Mouse (Mus musculus) activated CD4-positive, CD25-positive, alpha-beta regulatory T cell, adult 4 months (primary cell): ENCODE measurements around the gene Slc25a40. TPM values are rescaled to one million over a fixed set of nuclear protein-coding genes. Genes with fewer than 3 reads are reported as not detected.

Experiments
- ATAC-seq: one replicate; pipeline ENCODE4 v1.8.0; 2017
- polyA plus RNA-seq, 2 experiments: library from polyadenylated mRNA; unstranded; fragments of 100-300 nt; shearing (Covaris generic); gene quantifications; one replicate each; pipeline ENCODE4 v1.2.1; 2017

Gene Slc25a40
- 10 to 100 TPM; 20.6 to 24.7 TPM for polyA plus RNA-seq

DNA sequence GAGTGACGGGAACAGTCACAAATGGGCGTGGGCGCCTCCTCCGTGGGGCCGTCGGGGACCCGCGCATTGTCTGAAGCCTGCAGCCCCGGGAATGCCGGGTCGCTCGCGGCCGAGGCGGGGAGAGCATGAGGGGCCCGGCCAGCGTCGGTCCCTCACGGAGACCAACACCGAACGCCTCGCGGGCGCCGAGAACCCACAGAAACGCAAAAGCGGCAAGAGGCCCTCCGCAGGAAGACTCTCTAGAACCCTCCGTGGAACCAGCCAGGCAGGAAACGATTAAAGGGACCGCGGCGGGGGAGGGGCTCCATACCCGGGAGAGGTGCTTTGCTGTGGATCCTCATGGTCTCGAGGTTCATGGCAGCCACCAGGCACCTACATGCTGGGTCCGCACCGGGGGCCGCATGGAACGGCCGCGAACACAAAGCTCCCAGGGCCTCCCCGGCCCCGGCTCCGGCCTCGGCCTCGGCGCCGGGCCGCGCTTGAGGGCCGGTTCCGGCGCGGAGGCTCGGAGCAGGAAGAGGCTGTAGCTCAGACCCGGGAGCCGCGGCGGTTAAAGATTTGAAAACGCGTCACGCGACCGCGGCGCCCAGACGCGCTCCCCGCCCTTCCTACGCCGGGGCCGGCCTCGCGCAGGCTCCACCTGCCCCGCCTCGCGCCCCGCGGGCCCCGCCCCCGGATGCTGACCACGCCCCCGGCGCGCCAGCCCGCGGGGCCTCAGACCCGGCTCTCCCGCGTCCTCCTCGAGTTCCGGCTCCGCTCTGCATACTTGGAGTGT is at the start of gene Slc25a40, which contains the start of gene Dbf4:
Slc25a40 (plus strand) TSS at position 694 of the 775 bp plus-strand sequence.
Dbf4 (minus strand) TSS at position 560 of the 775 bp plus-strand sequence.
- ATAC-seq, result peak; percentile 81

DNA sequence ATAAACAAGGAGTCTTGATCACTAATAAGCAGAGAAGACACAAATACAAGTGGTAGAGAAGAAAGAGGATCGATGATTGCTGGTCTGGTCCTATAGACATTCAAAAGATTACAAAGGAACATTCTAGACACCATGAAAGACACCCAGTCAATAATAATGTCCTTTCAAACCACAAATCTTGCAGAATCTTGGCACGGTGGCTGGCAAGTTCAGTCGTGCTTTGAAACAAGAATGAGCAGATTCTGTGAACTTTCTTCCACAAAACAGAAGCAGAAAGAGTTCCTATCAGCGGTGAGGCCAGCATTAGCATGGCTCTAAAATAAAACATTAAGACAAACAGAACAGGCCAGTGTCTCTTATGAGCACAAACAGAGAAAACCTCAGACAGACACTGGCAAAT is 49.2 kb upstream of the Slc25a40 start:
- no peak for ATAC-seq

DNA sequence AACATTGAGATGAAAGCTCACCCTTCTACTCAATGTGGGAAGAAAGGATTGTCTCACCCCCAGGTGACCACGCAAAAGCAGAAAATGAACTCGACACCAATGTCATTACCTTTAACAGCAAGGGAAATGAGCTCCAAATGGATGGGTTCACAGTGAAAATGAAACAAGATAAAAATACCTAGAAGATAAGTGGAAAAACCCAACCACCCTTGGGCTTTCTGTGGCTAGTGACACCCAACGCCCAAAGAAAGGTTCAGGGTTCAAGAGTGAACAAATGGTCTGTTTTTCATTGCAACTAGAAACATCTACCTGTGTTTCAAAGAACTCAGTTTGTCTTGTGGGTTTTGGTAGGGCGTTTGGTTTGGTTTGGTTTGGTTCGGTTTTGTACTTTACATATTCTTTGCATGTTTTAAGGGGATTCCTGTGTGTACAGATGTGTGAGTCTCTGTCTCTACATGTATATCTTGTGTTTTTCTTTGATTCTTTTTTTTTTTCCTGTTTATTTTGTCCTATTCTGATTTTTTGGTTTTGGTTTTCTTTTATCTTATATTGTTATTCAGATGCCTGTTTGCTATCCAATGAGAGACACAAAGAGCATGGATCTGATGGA is 48.2 kb upstream of the Slc25a40 start:
- ATAC-seq, result no peak

- no peak for ATAC-seq
These were observed 28.6 kb upstream of the Slc25a40 start for GRCm38 (mm10) chr5:8393891-8394583.

DNA sequence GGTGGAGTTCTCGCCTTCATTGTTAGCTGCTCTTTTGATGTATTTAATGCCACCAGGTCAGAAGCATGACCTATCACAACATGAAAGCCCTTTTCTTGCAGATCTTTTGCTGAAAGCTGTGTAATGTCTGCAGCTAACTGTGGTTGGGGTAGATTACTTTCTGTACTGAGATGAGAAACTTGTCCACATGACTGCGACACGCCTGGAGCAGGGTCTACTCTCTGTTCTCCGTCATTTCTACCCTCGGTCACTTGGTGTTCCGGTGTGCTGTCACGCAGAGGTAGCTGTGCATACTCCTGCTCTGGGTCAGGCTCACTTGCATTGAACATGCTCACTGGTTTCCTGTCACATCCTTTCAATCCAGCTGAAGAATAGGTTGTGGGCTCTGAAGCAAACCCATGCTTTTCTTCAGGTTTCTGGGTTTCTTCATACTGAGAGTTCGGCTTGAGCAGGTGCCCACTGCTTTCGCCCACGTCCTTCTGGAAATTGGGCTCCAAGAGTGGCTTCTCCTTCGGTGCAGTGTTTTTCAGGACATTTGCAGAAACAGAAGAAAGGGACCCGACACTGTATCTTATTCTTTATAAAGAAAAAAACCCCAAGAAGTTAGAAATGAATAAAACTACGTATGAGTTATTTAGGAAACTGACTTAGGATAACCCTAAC is 24.9 kb upstream of the Slc25a40 start:
- ATAC-seq, result no peak

DNA sequence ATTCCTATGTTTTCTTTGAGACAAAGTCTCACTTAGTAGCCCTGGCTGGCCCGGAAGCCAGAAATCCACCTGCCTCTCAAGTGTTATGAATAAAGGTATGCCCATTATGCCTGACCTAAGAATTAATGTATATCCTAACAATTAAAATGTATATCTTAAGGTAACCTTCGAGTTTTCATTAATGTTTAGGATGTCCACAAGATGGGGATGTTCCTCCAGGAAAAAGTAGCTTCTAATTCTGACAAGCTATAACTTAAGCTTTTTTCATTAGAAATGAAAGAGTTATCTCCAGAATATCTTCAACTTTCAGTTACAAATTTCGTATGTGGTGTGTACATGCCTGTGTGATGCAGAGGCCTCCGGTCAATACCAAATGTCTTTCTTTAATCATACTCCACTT is 13.9 kb upstream of the Slc25a40 start:
- peak; percentile 28 for ATAC-seq

DNA sequence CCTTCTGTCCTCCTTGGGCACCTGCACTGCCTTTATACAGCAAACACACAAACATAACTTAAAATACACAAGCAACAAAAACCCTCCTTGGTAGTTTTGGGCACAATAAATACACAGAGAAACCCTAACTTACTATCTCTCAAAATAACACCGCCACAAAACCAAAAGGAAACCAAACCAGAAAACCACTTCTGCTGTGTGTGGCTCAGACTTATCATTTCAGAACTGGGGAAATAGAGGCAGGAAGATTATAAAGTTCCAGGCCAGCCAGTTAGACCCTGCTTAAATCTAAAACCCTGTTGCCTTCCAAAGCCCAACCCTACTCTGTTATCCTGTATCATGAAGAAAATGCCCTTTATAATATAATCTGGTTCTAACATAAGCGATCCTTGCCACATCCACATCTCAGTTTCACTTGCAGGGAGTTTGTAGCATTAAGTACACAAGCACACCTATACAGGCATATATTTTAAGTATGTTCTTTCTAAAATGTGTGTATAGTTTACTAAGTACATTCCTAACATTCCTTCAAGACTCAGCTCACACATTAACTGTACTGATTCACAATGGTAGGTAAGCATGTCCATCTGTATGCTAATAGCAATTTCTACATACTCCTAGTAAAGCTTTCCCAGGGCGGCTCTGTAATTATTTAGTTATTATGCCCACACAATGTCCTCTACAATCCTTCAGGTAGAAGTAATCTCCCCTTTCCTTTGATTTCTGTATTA is 5.8 kb upstream of the Slc25a40 start:
- no peak for ATAC-seq

DNA sequence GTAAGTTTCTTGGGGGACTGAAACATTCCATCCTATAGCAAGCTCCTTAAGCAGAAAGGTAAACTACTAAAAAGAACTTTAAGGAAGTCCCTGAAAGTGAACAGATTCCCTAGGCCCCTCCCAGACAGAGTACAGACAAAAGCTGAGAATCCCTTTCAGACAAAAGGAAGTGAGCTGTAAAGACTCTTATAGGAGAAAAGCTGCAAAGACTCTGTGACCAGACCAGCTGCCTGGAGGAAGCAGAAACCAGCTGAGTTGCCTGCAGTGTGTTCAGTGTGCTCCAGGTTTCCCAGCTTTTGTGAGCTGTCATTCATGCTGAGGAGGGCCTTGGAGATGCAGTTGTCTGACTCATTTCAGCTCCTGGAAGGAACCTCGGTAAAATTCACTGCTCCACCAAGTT is 5.2 kb upstream of the Slc25a40 start:
- no peak for ATAC-seq

DNA sequence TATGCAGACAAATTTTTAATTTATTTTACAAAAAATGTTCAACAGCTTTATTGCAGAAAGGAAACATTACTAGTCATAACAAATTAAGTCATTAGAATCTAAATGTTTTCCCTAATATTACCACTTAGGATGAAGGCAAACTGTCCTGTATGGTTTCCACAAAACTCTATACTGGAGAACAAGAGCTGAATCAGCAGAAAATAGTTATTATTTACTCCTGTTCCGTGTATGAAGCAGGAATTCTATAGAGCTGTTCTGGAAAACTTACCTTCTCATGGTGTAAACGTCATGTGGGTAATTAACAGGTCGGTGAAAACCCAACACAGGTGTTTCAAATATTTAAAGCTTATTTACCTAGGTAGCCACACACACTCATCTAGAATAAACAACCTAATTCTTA is 1.2 kb upstream of the Slc25a40 start:
- no peak for ATAC-seq

GRCm38 (mm10) chr5:8422932-8423928 is 580 bp downstream of the Slc25a40 start:
- no peak for ATAC-seq

- ATAC-seq, result peak; percentile 11
These were observed 1.5 kb downstream of the Slc25a40 start for GRCm38 (mm10) chr5:8424116-8424515.

DNA sequence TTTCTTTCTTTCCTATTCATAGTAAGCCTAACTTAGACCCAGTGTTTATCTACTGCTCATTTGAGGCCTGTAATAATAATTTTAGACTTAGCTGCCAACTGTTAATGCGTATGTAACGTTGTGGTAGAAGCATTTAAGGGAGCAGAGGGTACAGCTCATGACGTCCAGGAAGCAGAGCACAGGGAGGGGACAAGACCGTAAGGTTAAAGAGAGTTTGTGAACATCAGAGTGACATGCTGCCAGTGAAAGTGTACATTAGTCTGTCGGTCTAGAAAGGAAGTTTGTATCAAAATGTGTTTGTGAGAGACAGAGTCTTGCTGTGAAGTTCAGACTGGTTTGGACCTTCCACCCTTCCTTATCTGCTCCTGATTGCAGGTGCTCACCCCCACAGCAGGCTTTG is 3.2 kb downstream of the Slc25a40 start:
- no peak for ATAC-seq

DNA sequence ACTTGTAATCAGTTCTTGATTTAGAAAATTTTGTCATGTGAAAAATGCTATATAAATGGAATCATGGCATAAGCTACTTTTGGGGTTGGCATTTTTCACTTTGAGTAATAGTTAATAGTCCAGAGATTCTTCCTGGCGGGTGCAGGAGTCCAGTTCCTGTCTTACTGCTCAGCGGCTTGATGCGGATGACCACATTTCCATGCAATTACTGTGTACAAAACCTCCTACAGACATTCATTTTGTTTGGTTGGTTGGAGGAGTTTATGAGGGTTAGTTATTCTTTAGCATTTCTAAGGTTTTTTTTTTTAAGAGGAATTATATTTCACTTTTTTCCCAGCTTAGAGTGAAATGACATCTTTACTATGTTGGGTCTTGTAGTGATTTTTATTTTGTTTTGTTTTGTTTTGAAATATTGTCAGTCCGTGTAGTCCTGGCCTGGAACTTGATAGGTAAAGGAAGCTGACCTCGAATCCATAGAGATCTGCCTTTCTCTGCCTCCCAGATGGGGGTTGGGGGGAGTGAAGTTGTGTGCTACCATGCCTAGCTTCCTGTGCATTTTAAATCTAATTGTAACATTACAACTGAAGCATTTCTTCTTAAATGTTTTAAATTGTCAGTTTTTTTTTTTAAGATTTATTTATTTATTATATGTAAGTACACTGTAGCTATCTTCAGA is 15.0 kb downstream of the Slc25a40 start:
- ATAC-seq, result no peak

DNA sequence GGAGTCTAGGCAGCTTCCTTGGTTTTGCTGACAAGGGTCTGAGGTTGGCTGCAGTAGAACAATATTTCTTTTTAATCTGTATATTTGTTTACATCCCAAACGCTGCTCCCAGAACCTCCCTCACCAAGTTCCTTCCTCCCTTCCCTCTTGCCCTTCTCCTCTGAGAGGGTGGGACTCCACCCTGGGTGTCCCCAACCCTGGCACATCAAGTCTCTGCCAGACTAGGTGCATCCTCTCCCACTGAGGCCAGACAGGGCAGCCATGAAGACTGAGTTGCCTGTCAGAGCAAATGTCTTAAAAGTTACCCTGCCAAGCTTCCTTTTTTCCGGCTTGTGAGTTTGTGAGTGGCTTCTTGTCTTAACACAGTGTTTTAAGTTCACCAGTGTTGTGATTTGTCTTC is 16.4 kb downstream of the Slc25a40 start:
- no peak for ATAC-seq

DNA sequence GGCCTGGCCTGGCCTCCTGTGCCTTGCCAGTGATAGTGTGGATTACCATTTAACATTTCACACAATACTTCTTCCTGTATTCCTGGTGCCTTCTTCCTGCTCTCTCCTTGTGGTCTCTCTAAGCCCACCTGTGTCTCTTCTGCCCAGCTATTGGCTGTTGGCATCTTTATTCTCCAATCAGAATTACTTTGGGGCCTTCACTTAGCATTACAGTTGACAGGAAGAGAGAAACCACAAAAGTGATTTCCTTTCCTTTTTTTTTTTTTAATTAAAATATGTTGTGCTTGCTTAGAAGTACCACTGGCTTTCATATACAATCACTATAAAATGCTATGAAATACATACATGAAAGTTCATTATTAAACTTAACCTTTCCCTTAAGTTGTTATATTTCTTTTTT is 32.9 kb downstream of the Slc25a40 start:
- peak; percentile 60 for ATAC-seq

DNA sequence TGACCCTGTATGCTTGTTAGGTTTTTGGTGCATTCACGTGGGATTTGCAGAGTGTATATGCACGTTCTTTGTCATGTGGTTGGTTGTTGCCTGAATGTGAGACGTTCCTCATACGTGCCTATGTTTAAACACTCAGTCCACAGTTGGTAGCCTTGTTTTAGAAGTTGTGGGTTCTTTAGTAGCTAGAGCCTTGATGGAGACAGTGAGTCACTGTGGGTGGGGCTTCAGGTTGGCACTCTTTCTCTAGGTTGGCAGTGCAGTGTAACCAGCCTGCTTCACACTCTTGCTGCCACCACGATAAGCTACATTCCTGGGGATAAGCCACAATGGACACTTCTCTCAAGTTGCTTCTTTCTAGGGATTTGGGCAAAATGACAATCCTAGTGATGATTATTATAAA is 33.9 kb downstream of the Slc25a40 start:
- peak; percentile 72 for ATAC-seq

GRCm38 (mm10) chr5:8487989-8488700 is 65.5 kb downstream of the Slc25a40 start:
- no peak for ATAC-seq

DNA sequence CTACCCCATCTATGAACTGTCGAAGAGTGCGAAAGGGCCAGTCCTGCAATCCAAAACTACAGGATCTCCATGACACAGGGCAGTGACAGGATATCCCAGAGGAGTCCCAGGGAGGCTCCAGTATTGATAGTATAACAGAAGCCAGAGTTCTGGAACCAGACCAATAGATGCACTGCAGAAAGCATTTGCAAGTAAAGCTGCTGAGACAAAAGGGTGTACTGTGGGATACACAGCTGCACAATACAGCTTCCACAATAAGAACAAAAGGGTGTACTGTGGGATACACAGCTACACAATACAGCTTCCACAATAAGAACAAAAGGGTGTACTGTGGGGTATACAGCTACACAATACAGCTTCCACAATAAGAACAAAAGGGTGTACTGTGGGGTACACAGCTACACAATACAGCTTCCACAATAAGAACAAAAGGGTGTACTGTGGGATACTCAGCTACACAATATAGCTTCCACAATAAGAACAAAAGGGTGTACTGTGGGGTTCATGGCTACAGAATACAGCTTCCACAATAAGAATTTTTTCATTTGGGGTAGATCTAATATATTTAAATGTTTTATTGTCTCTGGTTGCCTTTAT is 66.1 kb downstream of the Slc25a40 start:
- ATAC-seq, result no peak

DNA sequence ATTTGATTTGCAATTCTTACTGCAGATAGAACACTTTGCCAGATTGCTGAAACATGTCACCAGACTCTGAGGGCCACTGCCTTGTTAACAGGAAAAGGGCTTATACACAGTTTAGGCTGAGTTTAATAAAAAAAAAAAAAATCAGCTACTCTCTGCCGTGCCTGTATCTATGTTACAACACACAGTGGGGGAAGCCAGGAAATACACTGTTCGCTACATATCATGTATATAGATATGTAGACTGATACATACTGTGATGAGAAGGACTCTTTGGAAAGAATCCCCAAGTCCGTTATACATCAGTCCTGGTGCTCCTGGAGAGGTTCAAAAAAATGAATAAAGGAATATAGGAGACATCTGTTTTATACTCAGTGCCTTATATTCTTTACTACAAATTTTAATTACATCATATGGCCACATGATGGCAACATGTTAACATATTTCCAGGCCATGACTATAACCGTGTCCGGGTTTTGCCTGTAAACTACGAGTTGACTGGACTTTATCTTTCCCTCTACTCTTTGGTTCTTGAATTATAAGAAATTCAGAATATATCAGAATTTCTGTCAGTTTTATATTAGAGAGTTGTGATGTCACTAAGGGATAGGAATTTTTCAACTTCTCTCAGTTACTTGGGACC is 66.9 kb downstream of the Slc25a40 start:
- peak; percentile 93 for ATAC-seq
